Mouse (Mus musculus) heart, adult 18-20 months (tissue): ENCODE data around the gene Igsf8. TPM values are rescaled to one million over a fixed set of nuclear protein-coding genes. Genes with fewer than 3 reads are reported as not detected.

Experiments
- DNase-seq, 2 experiments: peaks; one replicate each; pipeline ENCODE4 v3.0.0; 2021 to 2022; ENCODE audit warnings: mixed read lengths in 1 of 2
- total RNA-seq, 2 experiments: library from RNA; stranded (reverse); gene quantifications; 2 replicates each; pipeline ENCODE4 v1.2.3; 2021

Igsf8 gene
- total RNA-seq, 2 experiments from 2014 or later = 9.8 to 10.1 TPM

DNA sequence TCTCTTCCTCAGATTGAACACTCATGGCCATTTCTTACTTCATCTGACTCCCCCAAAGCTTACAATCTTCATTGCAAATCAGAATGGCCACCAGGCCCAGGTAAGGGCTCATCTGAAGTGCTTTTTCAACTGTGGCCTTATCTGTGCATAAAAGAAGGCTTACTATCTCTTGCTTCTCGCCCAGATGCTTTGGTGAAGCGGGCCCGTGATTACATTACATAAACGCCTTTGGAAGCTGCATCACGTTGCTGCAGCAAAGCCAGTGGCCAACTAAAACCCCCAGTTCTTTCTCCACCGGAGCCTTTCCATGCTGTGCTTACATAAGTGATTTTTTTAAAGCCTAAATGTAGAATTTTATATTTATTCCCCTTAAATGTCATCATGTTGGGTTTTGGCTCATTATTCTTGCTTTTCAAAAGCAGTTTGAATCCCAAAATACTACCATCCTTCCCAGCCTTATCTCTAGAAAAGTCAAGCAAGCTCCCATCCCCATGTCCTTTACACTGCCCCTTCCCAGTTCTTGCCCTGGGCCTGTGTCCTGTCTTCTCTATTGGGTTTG is 62.4 kb downstream of the Igsf8 start:
- no peak for DNase-seq

- DNase-seq = peak; percentile 73 to 86
These were observed 63.3 kb downstream of the Igsf8 start for GRCm38 (mm10) chr1:172324725-172325124.

GRCm38 (mm10) chr1:172325680-172326535 is 64.5 kb downstream of the Igsf8 start:
- peak; percentile 66 to 75 for DNase-seq

- no peak for DNase-seq
These were observed 65.2 kb downstream of the Igsf8 start for GRCm38 (mm10) chr1:172326684-172327083.

DNA sequence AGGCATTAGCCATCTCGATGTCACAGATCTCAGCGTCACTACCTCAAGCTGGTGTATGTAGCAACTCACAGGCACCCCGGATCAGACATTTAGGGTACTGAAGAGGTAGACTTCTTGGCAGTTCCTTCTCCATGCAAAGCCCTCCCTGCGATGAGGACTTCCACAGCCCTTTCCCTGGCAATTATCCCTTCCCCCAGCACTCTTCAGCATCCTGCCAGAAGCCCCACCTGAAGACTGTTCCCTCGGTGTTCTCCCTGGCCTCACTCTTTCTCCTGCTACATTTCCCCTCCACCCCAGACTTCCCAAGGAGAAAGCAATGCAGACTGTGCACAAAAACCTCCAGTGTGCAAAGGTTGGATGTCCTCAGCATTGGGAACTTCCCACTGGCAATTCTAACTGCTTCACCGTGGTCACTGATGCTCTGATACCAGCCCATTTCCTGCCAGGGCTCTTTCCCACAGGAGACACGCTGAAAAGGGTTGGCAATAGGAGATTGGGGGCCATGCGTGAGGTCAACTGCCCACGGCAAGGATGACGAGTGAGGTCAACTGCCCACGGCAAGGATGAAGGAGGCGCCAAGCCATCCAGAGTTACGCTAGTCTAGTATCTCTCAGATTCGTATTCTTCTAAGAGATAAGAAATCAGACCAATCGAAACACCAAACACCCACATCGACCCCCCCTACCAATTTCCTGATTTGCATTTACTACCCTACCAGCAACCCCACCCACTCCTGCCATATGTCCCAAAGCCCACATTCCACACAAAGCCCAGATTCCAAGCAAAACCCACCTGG is 66.0 kb downstream of the Igsf8 start:
- no peak for DNase-seq

DNA sequence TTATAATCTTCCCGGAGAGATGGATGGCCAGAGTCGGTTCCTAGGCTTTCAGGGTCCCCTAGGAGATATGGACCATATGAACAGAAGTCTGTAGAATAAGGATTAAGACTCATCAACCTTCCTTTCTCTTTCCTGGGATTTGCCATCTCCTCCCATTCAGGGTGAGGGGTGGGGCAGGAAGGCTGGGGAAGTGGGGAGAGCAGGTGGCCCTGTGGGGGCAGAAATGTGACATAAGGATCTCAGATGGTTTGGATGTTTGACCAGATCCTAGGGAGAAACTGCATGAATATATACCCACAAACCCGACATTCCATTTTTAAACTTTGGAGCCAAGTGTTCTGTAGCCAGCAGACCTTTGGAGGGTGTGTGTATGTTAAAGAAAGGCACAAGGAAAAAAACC is 66.6 kb downstream of the Igsf8 start:
- no peak for DNase-seq

DNA sequence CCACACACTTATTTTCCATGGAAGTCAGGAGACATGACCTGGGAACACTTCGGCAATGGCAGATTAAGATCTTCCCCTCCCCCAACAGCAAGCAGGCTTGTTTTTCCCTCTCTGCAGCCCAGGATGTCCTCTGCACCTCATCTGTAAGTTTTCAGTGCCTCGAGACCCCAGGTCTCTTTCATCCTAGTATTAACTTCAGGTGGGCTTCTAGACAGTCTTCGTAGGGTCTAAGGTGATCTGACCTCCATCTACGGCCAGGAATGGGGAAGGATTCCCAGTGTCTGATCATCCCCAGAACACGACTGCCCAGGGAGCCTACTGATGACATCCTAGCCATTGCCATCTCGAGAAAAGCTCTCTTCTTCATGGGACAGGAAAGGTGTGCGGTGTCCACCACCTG is 67.0 kb downstream of the Igsf8 start:
- DNase-seq = no peak

DNA sequence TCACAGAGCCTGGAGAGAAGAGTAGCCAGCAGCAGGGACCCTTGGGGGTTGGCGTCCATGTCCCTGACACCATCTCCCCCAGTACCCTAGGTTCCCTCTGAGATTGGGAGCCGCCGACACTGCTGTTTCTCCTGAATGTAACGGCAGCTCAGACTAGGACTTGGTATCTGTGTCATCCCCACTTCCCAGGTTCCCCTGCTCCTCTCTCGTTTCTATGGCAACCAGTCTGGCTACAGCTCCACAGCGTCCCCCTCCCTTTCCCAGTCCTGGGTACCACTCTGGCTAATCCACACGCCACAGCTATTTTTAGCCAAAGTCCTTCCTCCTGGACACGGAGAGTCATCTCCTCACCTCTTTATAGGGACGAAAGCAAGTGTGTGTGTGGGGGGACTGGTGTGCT is 67.7 kb downstream of the Igsf8 start, which contains the start of gene Kcnj9:
Gene Kcnj9, minus strand, starts transcription at position 188 of the 400 bp plus-strand sequence.
- no peak for DNase-seq

- DNase-seq = no peak
These were observed 68.2 kb downstream of the Igsf8 start for GRCm38 (mm10) chr1:172329616-172330015.

DNA sequence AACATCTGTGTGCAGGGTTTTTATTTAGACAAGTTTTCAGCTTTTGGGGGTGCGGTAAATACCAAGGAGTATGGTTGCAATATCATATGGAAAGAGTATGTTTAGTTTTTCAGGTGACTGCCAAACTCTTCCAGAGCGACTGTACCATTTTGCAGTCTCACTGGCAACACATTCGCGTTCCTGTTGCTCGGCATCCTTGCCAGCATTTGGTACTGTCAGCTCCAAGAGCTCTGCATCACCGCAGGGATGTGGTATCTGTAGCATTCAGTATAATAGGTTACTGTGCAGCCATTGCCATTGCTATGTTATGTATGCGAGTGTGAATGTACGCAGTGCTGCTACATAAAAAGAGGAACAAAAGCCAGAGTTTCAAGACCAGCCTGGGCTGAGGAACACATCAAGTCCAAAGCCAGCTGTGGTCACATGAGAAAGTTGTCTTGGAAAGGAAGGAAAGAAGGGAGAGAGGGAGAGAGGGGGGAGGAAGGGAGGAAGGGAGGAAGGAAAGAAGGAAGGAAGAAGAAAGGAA is 70.0 kb downstream of the Igsf8 start:
- DNase-seq = no peak

DNA sequence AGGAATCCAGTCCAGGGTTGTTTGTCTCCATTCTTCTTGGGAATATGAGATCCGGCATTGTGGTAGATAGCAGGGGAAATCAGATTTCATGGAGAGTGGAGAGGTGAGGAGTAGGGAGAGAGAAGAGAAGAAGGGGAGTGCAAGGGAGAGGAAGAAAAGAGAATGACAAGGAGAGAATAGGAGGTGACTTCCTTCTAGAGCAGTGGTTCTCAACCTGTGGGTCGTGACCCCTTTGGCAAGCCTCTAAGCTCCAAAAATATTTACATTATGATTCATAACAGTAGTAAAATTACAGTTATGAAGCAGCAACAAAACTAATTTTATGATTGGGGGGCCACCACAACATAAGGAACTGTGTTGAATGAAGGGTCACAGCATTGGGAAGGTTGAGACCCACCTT is 71.5 kb downstream of the Igsf8 start:
- no peak for DNase-seq

DNA sequence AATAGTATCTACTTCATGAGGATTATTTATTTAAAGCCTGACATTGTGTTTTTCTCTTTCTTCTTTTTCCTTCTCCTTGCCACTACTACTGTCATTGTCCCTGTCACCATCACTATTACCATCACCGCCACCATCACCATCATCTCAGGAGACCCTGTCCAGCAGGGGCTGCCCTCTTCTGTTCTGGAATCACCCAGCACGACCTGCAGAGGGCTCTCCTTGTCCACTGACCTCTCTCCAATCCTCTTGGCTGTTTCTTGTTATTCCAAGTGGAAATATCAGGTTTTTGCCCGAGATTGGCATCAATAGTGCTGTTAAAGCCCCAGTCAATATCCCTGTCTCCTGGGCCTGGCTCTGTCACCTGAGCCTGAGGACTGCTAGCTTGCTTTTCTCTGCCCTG is 72.1 kb downstream of the Igsf8 start:
- no peak for DNase-seq

DNA sequence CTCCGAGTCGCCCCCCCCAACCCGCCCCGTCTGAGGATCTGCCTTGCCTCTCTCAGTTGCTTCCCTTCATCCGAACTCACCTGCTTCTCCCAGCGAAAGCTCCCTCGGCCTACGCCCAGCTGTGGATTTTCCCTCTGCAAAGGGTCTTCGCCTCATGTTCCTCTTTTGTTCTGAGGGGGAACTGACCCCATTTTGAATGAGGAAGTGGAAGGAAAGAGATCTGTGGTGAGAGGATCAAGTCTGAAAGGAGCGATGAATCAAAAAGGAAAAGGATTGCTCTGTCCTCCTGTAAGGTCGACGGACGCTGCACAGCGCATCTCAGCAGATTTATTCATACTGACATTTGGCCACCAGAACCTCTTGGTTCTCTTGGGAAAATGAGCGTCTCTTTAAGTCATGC is 74.4 kb downstream of the Igsf8 start:
- no peak for DNase-seq

DNA sequence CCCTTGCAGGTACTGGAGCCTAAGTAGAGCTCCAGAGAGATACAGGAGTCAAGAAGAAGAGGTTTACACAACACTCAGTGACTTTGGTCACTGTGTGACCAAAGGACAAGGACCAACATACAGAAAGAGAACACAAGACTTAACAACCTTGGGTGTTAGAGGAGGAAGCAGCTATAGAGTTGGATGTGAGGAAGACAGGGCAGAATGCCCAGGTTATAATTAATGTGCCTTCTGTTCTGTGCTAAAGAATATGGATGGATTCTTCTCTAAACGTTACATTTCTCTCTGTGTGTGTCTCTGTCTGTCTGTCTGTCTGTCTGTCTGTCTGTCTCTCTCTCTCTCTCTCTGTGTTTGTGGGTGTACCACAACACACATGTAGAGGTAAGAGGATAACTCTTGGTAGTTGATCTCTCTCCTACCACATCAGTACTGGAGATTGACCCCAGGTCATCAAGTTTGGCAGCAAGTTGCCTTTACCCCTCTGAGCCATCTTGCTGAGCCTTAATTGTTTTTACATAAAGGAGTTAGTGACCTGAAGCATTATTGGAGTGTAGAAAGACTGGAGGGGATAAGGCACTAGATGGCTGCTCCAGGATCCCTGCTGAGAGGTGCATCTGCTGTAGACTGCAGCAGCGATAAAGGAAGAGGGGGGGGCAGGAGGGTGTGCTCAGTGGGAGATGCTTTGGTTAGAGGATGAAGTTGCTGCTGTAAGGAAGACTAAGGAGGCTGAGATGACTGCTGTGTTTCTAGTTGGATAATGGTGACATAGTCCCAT is 76.2 kb downstream of the Igsf8 start:
- DNase-seq = no peak

DNA sequence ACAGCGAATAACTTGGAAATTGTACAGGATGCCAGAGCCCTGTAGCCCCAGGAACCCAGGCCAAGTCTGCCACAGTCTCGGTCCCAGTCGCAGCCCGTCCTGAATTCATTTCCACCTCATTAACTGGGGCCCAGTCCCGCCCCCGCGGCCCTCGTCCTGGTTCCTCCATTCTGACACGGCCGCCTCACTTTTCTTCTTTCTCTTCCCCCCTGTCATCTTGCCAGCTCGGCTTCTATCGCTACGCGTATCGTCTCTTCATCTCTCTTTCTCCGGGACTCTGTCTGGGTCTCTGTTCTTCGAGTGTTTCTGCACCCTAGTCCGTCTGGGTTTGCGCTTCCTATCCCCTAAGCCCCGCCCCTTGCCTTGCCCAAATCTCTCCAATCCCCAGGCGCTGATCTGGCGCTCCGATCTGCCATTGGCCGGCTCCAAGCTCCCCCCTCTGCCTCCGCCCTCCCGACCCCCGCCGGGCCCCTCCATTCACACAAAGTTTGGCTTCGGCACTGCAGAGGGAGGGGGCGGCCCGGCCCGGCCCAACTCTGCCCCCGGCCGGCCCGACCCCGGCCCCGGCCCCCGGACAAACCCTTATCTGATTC is 79.4 kb downstream of the Igsf8 start, which contains the start of gene Kcnj10:
Gene Kcnj10, plus strand, starts transcription at position 482 of the 593 bp plus-strand sequence.
- peak; percentile 59 to 70 for DNase-seq

DNA sequence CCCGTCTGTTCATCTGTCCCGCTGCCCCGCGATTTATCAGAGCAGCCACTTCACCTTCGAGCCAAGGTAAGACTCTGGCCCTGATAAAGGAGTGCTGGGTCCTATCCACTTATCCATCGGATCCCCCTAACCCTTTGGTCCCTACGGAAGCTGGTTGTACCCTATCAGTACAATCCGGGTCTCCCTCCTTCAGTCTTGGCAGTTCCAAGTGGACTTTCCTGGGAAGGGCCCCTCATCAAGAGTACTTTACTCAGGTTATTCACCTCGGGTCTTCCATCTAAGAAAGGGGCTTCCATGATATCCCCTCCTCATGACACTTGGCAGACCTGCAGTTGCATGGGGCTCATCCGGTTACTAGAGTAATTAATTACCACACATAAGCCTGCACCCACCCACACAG is 79.9 kb downstream of the Igsf8 start:
- no peak for DNase-seq

DNA sequence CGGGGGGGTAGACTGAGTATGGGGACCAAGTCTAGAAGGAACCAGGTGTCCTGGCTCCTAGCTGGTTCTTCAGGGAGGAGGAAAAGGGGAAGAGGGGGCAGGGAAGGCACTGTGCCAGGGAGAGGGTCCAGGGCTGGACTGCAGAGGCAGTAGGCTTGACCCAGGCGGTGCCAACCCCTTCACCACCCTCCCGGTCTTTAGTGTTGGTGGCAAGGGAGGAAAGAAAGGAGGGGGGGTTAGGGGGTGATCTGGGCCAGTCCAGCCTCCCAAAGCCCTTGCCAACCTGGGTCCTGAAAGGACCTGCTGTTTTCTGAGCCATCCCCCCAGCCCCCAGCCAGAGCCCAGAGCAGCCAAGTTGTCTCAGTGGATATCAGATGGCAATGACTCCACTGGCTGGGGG is 81.3 kb downstream of the Igsf8 start:
- no peak for DNase-seq

GRCm38 (mm10) chr1:172343914-172344313 is 82.5 kb downstream of the Igsf8 start:
- DNase-seq = no peak

- no peak for DNase-seq
These were observed 83.4 kb downstream of the Igsf8 start for GRCm38 (mm10) chr1:172344820-172345219.

DNA sequence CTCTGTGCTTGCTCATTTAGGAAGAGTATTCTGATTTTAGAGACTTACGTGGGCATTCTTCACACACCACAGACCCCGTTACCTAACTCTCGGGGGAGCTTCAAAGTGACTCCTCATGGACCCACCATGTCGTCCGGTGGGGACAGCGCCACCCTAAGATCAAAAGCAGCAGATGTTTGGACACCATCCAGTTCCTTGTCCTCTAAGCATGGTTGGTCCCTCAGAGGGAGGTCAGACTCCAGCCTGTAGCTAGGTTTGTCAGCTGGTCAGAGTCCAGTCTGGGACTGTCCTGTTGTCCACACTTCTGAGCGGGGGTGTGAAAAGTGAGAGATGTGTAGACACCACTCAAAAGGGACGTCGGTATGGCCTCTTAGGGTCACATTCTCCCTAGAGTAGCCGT is 85.3 kb downstream of the Igsf8 start:
- no peak for DNase-seq

- peak in 1 of 2 experiments; percentile 37 for DNase-seq
These were observed 85.9 kb downstream of the Igsf8 start for GRCm38 (mm10) chr1:172347382-172347781.
